29 mouse cellular contexts compared by ENCODE assay signal in genomic region chr11:95635030-95635429, GRCm38 (mm10). TPM values are rescaled to one million over a fixed set of nuclear protein-coding genes. Genes with fewer than 3 reads are reported as not detected.
DNase-seq lines count a peak whose midpoint lies in the region; ATAC-seq and TF ChIP-seq lines count a peak whose summit lies in the region.
"Had no signal": no experiment of that assay in that cellular context is flagged by ENCODE, and none has a peak within 500 bp of the region (broad histone marks: within the 10 kb centered on the region; RNA-seq: fewer than 3 reads in every experiment).

No protein-coding gene starts in this region.

- DNase-seq in midbrain, embryonic 14.5 days, result no peak
- DNase-seq in limb, embryonic 10.5 days (ENCODE audit: low spot score), result no peak
- DNase-seq in cerebellum, adult 11 months, result no peak
- no peak for DNase-seq in lung, postnatal 0 days (ENCODE audit: low spot score)
- DNase-seq: adrenal gland, adult 8-10 months; B cell, adult 2 months; cerebellum, adult 8-10 months; cerebellum, postnatal 25 days; gastrocnemius, adult 2 months; gastrocnemius, postnatal 36 days; heart, adult 2 months; heart, postnatal 10 days; kidney, adult 9 months; kidney, postnatal 14 days; liver, embryonic 13.5 days; lung, adult 18-20 months; lung, postnatal 10 days; right cerebral cortex, postnatal 25 days had no signal

- no peaks in the 10 kb centered on the region for H3K36me3 ChIP-seq in midbrain, embryonic 13.5 days
- no peaks in the 10 kb centered on the region for H3K36me3 ChIP-seq in midbrain, embryonic 14.5 days (ENCODE audit: control insufficient read depth, insufficient read depth, low read length)
- H3K36me3 ChIP-seq in embryonic facial prominence, embryonic 12.5 days, result no peaks in the 10 kb centered on the region
- no peaks in the 10 kb centered on the region for H3K36me3 ChIP-seq in limb, embryonic 10.5 days
- no peaks in the 10 kb centered on the region for H3K36me3 ChIP-seq in lung, postnatal 0 days (ENCODE audit: insufficient read depth, low read length)
- H3K36me3 ChIP-seq: forebrain, embryonic 15.5 days; heart, embryonic 13.5 days; liver, embryonic 13.5 days; neural tube, embryonic 12.5 days; stomach, embryonic 15.5 days had no signal

- no peaks in the 10 kb centered on the region for H3K9me3 ChIP-seq in midbrain, embryonic 13.5 days
- no peaks in the 10 kb centered on the region for H3K9me3 ChIP-seq in midbrain, embryonic 14.5 days (ENCODE audit: control insufficient read depth, low read length)
- H3K9me3 ChIP-seq in embryonic facial prominence, embryonic 12.5 days, result no peaks in the 10 kb centered on the region
- no peaks in the 10 kb centered on the region for H3K9me3 ChIP-seq in limb, embryonic 10.5 days (replicated peaks)
- no peaks in the 10 kb centered on the region for H3K9me3 ChIP-seq in lung, postnatal 0 days (ENCODE audit: low read length)
- H3K9me3 ChIP-seq: forebrain, embryonic 15.5 days; liver, embryonic 13.5 days; stomach, embryonic 15.5 days had no signal

- H3K4me1 ChIP-seq in midbrain, embryonic 13.5 days (replicated peaks), result peaks cover 9% of the 10 kb centered on the region; the same call in 1 of the 2 replicates
- H3K4me1 ChIP-seq in midbrain, embryonic 14.5 days (ENCODE audit: control insufficient read depth, insufficient read depth, low read length), result no peaks in the 10 kb centered on the region
- peaks cover 39% of the 10 kb centered on the region for H3K4me1 ChIP-seq in embryonic facial prominence, embryonic 12.5 days
- peaks cover 73% of the 10 kb centered on the region for H3K4me1 ChIP-seq in limb, embryonic 10.5 days
- H3K4me1 ChIP-seq in lung, postnatal 0 days (ENCODE audit: insufficient read depth, low read depth, low read length), result no peaks in the 10 kb centered on the region
- H3K4me1 ChIP-seq: liver, embryonic 13.5 days had no signal

- H3K9ac ChIP-seq in midbrain, embryonic 13.5 days (replicated peaks), result 0 out of 2 replicates have a peak overlapping the region, but pooled peaks have one; percentile 10
- H3K9ac ChIP-seq in midbrain, embryonic 14.5 days (replicated peaks; ENCODE audit: low read length), result no peak overlapping the region
- H3K9ac ChIP-seq in embryonic facial prominence, embryonic 12.5 days, result no peak overlapping the region
- H3K9ac ChIP-seq in lung, postnatal 0 days (replicated peaks; ENCODE audit: low read depth), result no peak overlapping the region
- H3K9ac ChIP-seq: forebrain, embryonic 15.5 days; heart, embryonic 13.5 days; liver, embryonic 13.5 days; neural tube, embryonic 12.5 days; stomach, embryonic 15.5 days had no signal

- WGBS in midbrain, embryonic 13.5 days, result 33% methylated on average over 2 of the region's 2 CpGs
- WGBS in midbrain, embryonic 14.5 days, result 25% methylated on average over 2 of the region's 2 CpGs
- 17% methylated on average over 2 of the region's 2 CpGs for WGBS in embryonic facial prominence, embryonic 12.5 days
- 42% methylated on average over 2 of the region's 2 CpGs for WGBS in limb, embryonic 10.5 days
- WGBS in lung, postnatal 0 days, result 20% methylated on average over 2 of the region's 2 CpGs

- ATAC-seq in midbrain, embryonic 13.5 days, result no peak
- no peak for ATAC-seq in midbrain, embryonic 14.5 days (ENCODE audit: low FRiP score, low TSS enrichment)
- no peak for ATAC-seq in embryonic facial prominence, embryonic 12.5 days (ENCODE audit: insufficient number of reproducible peaks, insufficient read depth, low FRiP score, low TSS enrichment)
- ATAC-seq in lung, postnatal 0 days, result no peak
- ATAC-seq: activated CD4-positive, CD25-positive, alpha-beta regulatory T cell, adult 4 months; forebrain, embryonic 15.5 days; hindbrain, postnatal 0 days; intestine, embryonic 16.5 days had no signal

- no peak for TF ChIP-seq EP300 in lung, postnatal 0 days (IDR thresholded peaks at IDR 0.05)

- no peak overlapping the region for H3K4me3 ChIP-seq in midbrain, embryonic 13.5 days (replicated peaks)
- H3K4me3 ChIP-seq in midbrain, embryonic 14.5 days (replicated peaks; ENCODE audit: low read depth, low read length), result no peak overlapping the region
- H3K4me3 ChIP-seq in embryonic facial prominence, embryonic 12.5 days, result no peak overlapping the region
- no peak overlapping the region for H3K4me3 ChIP-seq in limb, embryonic 10.5 days
- H3K4me3 ChIP-seq in lung, postnatal 0 days (ENCODE audit: low read depth, low read length), result no peak overlapping the region
- H3K4me3 ChIP-seq: forebrain, embryonic 15.5 days; gastrocnemius, adult 2 months; heart, adult 2 months; heart, embryonic 13.5 days; liver, embryonic 13.5 days; myocyte; neural tube, embryonic 12.5 days; stomach, embryonic 15.5 days had no signal

- no peak overlapping the region for H3K4me2 ChIP-seq in midbrain, embryonic 13.5 days (replicated peaks)
- H3K4me2 ChIP-seq in midbrain, embryonic 14.5 days (ENCODE audit: low read length), result no peak overlapping the region
- no peak overlapping the region for H3K4me2 ChIP-seq in embryonic facial prominence, embryonic 12.5 days (replicated peaks)
- no peak overlapping the region for H3K4me2 ChIP-seq in lung, postnatal 0 days (replicated peaks; ENCODE audit: low read depth, low read length)
- H3K4me2 ChIP-seq: forebrain, embryonic 15.5 days; heart, embryonic 13.5 days; liver, embryonic 13.5 days; neural tube, embryonic 12.5 days; stomach, embryonic 15.5 days had no signal

- peaks cover 7% of the 10 kb centered on the region; the same call in 1 of the 2 replicates for H3K27me3 ChIP-seq in midbrain, embryonic 13.5 days
- no peaks in the 10 kb centered on the region for H3K27me3 ChIP-seq in midbrain, embryonic 14.5 days (ENCODE audit: control insufficient read depth, insufficient read depth, low read length)
- no peaks in the 10 kb centered on the region for H3K27me3 ChIP-seq in embryonic facial prominence, embryonic 12.5 days
- H3K27me3 ChIP-seq in limb, embryonic 10.5 days (ENCODE audit: low read depth, poor library complexity, severe bottlenecking), result peaks cover 13% of the 10 kb centered on the region; the same call in 1 of the 2 replicates
- no peaks in the 10 kb centered on the region for H3K27me3 ChIP-seq in lung, postnatal 0 days (replicated peaks; ENCODE audit: insufficient read depth, low read length)
- H3K27me3 ChIP-seq: forebrain, embryonic 15.5 days; neural tube, embryonic 12.5 days; stomach, embryonic 15.5 days had no signal

- TF ChIP-seq CTCF in lung, postnatal 0 days (IDR thresholded peaks at IDR 0.05), result no peak

- H3K27ac ChIP-seq in midbrain, embryonic 13.5 days, result no peak overlapping the region
- no peak overlapping the region for H3K27ac ChIP-seq in midbrain, embryonic 14.5 days (replicated peaks; ENCODE audit: low read depth, low read length)
- peak overlapping the region; percentile 14 for H3K27ac ChIP-seq in embryonic facial prominence, embryonic 12.5 days
- H3K27ac ChIP-seq in limb, embryonic 10.5 days, result peak overlapping the region; percentile 80
- no peak overlapping the region for H3K27ac ChIP-seq in lung, postnatal 0 days (ENCODE audit: low read length)
- H3K27ac ChIP-seq: forebrain, embryonic 15.5 days; gastrocnemius, adult 2 months; heart, adult 2 months; heart, embryonic 13.5 days; hindbrain, postnatal 0 days; liver, embryonic 13.5 days; macrophage; neural tube, embryonic 12.5 days; stomach, embryonic 15.5 days had no signal

RNA-seq across cellular contexts. Expression of gene Phb, which starts 31.7 kb away (rescaled TPM):
- 168 and 179 TPM in 2 replicates for polyA plus RNA-seq in midbrain, embryonic 13.5 days (2015; fragmentation: Nextera tagmentation; extraction: Ambion mirVana)
- 183 and 207 TPM in 2 replicates for polyA plus RNA-seq in midbrain, embryonic 14.5 days (2014; fragmentation: Nextera tagmentation; extraction: Ambion mirVana)
- 229 and 231 TPM in 2 replicates for polyA plus RNA-seq in embryonic facial prominence, embryonic 12.5 days (2016; fragmentation: Nextera tagmentation; extraction: Ambion mirVana)
- 293 and 361 TPM in 2 replicates for polyA plus RNA-seq in limb, embryonic 10.5 days (2016; fragmentation: Nextera tagmentation; extraction: Ambion mirVana)
- 94.7 and 95.1 TPM in 2 replicates for polyA plus RNA-seq in lung, postnatal 0 days (2015; fragmentation: Nextera tagmentation; extraction: Ambion mirVana)

RNA-seq across cellular contexts. Expression of gene Ngfr, which starts 47.5 kb away (rescaled TPM):
- polyA plus RNA-seq in midbrain, embryonic 13.5 days (2015; fragmentation: Nextera tagmentation; extraction: Ambion mirVana), result 13.8 and 17.2 TPM in 2 replicates
- 8.4 and 13.7 TPM in 2 replicates for polyA plus RNA-seq in midbrain, embryonic 14.5 days (2014; fragmentation: Nextera tagmentation; extraction: Ambion mirVana)
- 33.0 and 36.7 TPM in 2 replicates for polyA plus RNA-seq in embryonic facial prominence, embryonic 12.5 days (2016; fragmentation: Nextera tagmentation; extraction: Ambion mirVana)
- 9.7 and 16.3 TPM in 2 replicates for polyA plus RNA-seq in limb, embryonic 10.5 days (2016; fragmentation: Nextera tagmentation; extraction: Ambion mirVana)
- 0.43 and 0.50 TPM in 2 replicates for polyA plus RNA-seq in lung, postnatal 0 days (2015; fragmentation: Nextera tagmentation; extraction: Ambion mirVana)
- polyA plus RNA-seq: activated CD4-positive, CD25-positive, alpha-beta regulatory T cell, adult 4 months had no signal

Comparison
In these comparisons a context has a peak if more than half of its experiments do, and no peak if none do; other contexts are left out.
1. H3K27ac ChIP-seq: peak in embryonic facial prominence, embryonic 12.5 days (single experiment) and limb, embryonic 10.5 days (single experiment); none in midbrain, embryonic 13.5 days (single experiment), midbrain, embryonic 14.5 days (single experiment) and lung, postnatal 0 days (single experiment).